Mouse (Mus musculus): ENCODE measurements around the gene Gm28372.

DNA sequence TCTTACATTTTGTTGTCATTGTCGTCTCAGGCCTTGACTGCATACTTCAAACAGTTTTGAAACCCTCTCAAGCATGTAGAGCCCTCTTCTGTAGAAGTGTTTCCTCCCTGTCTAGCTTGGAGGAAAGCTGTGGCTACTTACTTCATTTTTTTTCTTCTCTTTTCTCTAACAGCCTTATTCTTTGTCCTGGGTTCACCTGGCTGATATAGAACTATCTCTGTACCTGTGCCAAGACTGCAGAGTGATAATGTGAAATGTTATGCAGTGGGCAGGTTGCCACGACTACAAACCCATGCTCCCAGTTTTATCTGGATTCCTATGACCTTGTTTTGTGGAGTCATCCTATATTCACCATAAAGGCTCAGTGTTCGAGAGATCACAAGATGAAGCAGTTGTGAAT lies 25.4 kb downstream of the Gm28372 start:
- no peak for TF ChIP-seq CTCF (IDR thresholded peaks at IDR 0.05; ENCODE audit: insufficient read depth, low read length)
- TF ChIP-seq POLR2A (IDR thresholded peaks at IDR 0.05; ENCODE audit: borderline replicate concordance, extremely low read depth, low read depth, low read length): no peak
